Mouse (Mus musculus) intestine, postnatal 0 days (tissue): ENCODE results near the gene Plce1. TPM values are rescaled to one million over a fixed set of nuclear protein-coding genes. Genes with fewer than 3 reads are reported as not detected.

Source experiments
- ATAC-seq: fragments of 200-750 bp; cut with Nextera tagmentation; 2 replicates; pipeline ENCODE4 v1.8.0; 2017; ENCODE audit warnings: mild to moderate bottlenecking, moderate TSS enrichment, moderate library complexity
- H3K27ac ChIP-seq: fragments of 300-500 bp; sonication (generic); 2 replicates; pipeline ENCODE4 v1.5.1; 2014; ENCODE audit warnings: mild to moderate bottlenecking, low read depth, low read length, moderate library complexity
- H3K27me3 ChIP-seq: fragments of 300-500 bp; sonication (generic); replicated peaks from 2 replicates; pipeline ENCODE4 v1.6.1; 2014; ENCODE audit warnings: low read length, mixed read lengths; ENCODE audit not compliant: control insufficient read depth, insufficient read depth
- H3K36me3 ChIP-seq: fragments of 300-500 bp; sonication (generic); 2 replicates; pipeline ENCODE4 v1.6.1; 2014; ENCODE audit warnings: mild to moderate bottlenecking, moderate library complexity; ENCODE audit not compliant: control insufficient read depth, insufficient read depth
- H3K4me1 ChIP-seq: fragments of 300-500 bp; sonication (generic); replicated peaks from 2 replicates; pipeline ENCODE4 v1.6.1; 2014; ENCODE audit warnings: antibody characterized with exemption, low read length, mixed read lengths; ENCODE audit not compliant: control insufficient read depth, insufficient read depth
- H3K4me2 ChIP-seq: fragments of 300-500 bp; sonication (generic); replicated peaks from 2 replicates; pipeline ENCODE4 v1.6.1; 2014; ENCODE audit warnings: low read depth, mild to moderate bottlenecking, moderate library complexity
- H3K4me3 ChIP-seq: fragments of 300-500 bp; sonication (generic); 2 replicates; pipeline ENCODE4 v1.5.1; 2014; ENCODE audit warnings: low read depth, low read length
- H3K9ac ChIP-seq: fragments of 300-500 bp; sonication (generic); 2 replicates; pipeline ENCODE4 v1.6.1; 2014; ENCODE audit warnings: mild to moderate bottlenecking, low read depth, low read length
- H3K9me3 ChIP-seq: fragments of 300-500 bp; sonication (generic); 2 replicates; pipeline ENCODE4 v1.6.1; 2016; ENCODE audit warnings: mixed run types; ENCODE audit not compliant: control insufficient read depth
- CTCF ChIP-seq: sonication (generic); IDR thresholded peaks from 2 replicates; pipeline ENCODE4 v1.5.1; 2016; ENCODE audit warnings: low read depth, mild to moderate bottlenecking, control low read depth, antibody characterized with exemption, moderate library complexity
- WGBS: fragments of 180-500 bp; shearing (Covaris S2); extraction: QIAGEN DNeasy Blood & Tissue Kit; methylation state at CpG from one replicate; pipeline ENCODE4 v1.1.7; 2014; 5-methylcytosine and 5-hydroxymethylcytosine counted together
- polyA plus RNA-seq: library from polyadenylated mRNA; unstranded; fragments of >200 nt; fragmentation: Nextera tagmentation; extraction: Ambion mirVana; gene quantifications from 2 replicates; pipeline ENCODE4 v1.2.1, GENCODE M21; 2015

Gene Plce1
- polyA plus RNA-seq, 1 experiment from 2014 or later: 2.9 TPM

DNA sequence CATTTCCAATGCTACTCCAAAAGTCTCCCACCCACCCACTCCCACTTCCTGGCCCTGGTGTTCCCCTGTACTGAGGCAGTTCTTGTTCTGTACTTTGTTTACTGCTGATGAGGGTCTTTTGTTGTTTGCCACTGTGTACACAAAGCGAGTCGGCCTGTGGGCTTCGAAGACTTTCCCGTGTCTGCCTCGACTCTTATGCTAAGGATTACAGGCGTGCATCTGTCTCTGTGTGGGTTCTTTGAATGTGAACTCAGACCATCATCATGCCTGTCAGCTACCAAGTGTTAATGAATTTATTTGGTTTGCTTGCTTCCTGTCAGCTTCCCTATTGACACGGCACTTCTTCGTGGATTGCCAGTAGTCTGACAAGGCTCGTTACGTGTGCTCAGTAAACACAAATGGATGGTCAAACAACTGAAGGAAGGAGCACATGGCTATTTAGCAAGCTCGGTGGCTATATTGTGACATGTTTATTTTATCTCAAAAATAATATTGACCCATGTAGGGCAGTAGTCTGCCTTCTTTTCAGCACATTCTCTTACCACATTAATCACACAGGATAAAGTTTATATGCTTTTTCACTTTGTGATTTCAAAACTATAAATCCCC, 133.3 kb downstream of the Plce1 start:
- Histone ChIP-seq H3K27ac (no peak overlapping the region), H3K27me3 (no peaks in the 10 kb centered on the region), H3K4me2 (no peak overlapping the region), H3K9me3 (no peaks in the 10 kb centered on the region), H3K4me1 (no peaks in the 10 kb centered on the region), H3K9ac (no peak overlapping the region), H3K4me3 (no peak overlapping the region), H3K36me3 (no peaks in the 10 kb centered on the region)
- no peak for ATAC-seq
- TF ChIP-seq CTCF: no peak
- 46% methylated on average over 11 of the region's 11 CpGs for WGBS

DNA sequence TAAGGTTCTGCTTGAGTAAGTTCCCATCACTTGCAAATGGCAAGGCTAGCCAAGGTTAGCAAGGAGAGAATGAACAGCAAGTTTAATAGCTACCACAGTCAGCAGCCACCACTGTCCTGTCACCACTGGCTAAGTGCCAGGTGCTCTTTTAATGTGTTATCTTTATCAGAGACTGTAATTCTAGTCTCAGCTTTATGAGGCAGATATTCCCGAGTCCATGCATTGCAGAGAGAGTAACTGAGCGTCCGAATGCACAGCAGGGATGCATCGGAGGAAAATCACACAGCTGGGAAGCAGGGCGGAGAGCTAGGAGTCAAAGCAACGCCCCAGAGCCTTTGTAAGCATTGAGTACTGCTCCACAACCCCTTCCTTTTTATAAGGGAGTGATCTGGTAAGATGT, 134.4 kb downstream of the Plce1 start:
- Histone ChIP-seq H3K4me1 (no peaks in the 10 kb centered on the region), H3K27ac (no peak overlapping the region), H3K4me2 (no peak overlapping the region), H3K9me3 (no peaks in the 10 kb centered on the region), H3K36me3 (no peaks in the 10 kb centered on the region), H3K27me3 (no peaks in the 10 kb centered on the region), H3K4me3 (no peak overlapping the region), H3K9ac (no peak overlapping the region)
- no peak for ATAC-seq
- WGBS: 39% methylated on average over 6 of the region's 6 CpGs
- TF ChIP-seq CTCF: no peak

DNA sequence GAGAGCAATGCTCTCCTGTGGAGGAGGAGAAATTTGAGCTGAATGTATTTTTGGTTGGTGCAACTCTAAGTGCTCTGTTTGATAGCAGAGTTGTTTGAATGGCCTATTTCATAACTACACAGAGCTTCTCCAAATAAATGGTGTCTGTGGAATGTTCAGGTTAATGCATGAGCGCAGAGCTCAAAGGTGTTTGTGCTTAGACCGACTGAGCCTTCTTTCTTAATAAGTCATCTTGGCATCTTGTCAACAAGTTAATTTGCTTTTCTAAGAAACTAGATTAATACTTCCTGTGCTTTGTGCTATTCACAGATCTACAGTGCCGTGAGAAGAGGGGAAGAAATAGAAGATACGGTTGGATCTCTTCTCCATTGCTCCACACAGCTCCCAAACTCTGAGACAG, 139.2 kb downstream of the Plce1 start:
- no peaks in the 10 kb centered on the region for H3K9me3 ChIP-seq
- no peak for TF ChIP-seq CTCF
- no peaks in the 10 kb centered on the region for H3K27me3 ChIP-seq
- no peak for ATAC-seq
- H3K4me1 ChIP-seq: no peaks in the 10 kb centered on the region; the same call in 1 of the 2 replicates
- H3K27ac ChIP-seq: no peak overlapping the region
- WGBS: 63% methylated on average over 4 of the region's 4 CpGs
- no peak overlapping the region for H3K4me3 ChIP-seq
- no peak overlapping the region for H3K9ac ChIP-seq
- H3K4me2 ChIP-seq: no peak overlapping the region
- H3K36me3 ChIP-seq: no peaks in the 10 kb centered on the region

DNA sequence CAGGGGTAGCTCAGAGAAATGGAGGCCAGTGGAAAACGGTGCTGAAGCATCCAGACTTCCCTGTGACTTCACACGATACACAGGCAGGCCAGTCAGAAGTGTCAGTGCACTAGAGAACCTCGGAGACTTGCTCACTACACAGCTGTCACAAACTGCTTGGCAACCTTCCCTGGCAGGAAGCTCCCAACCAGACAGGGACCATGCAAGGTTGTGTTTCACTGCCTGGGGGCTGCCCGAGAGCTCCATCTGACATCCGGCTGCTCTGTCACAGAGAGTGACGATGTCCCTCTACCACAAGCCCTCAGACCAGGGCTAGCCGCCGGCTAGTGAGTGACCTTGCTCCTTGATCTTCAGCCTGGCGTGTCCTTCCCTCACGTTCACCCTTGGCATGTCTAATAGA, 140.6 kb downstream of the Plce1 start:
- H3K9me3 ChIP-seq: no peaks in the 10 kb centered on the region
- no peak overlapping the region for H3K27ac ChIP-seq
- no peak for TF ChIP-seq CTCF
- H3K4me3 ChIP-seq: no peak overlapping the region
- no peaks in the 10 kb centered on the region for H3K36me3 ChIP-seq
- 75% methylated on average over 10 of the region's 10 CpGs for WGBS
- H3K4me2 ChIP-seq: no peak overlapping the region
- H3K4me1 ChIP-seq: no peaks in the 10 kb centered on the region; the same call in 1 of the 2 replicates
- no peak overlapping the region for H3K9ac ChIP-seq
- no peaks in the 10 kb centered on the region for H3K27me3 ChIP-seq
- ATAC-seq: no peak

DNA sequence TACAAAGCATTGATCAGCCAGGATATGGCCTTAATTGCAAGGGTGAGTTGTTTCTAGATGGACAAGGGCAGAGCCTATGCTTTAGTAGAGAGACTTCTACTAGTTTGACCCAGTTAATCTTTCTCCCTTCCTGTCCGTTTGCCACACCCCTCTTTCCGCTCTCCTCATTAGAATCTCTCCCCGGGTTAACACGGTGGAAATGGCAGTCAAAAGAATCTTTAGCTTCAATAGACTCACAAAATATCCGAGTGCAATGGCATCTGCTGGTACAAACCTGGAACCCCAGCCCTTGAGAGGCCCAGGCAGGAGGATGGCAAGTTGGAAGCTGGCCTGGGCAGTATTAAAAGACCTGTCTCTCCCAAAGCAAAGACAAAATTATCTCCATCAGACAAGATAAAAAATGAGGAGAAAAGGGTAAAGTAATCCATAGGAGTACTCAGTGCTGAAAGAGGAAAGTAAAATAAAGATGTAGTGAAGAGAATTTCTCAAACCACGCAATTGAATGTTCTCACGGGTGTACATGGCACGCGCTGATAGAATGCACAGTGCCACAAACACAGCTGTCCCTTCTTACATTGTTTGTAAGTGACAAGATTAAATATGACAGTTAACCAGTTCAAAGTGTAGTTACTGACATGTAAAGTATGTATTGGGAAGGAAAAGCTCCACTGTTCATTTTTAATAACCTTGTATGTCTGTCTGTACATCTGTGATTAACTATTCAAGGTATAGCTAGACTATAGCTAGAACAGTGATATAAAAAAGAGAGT, 145.5 kb downstream of the Plce1 start:
- WGBS: 66% methylated on average over 9 of the region's 9 CpGs
- Histone ChIP-seq H3K36me3 (no peaks in the 10 kb centered on the region), H3K4me2 (no peak overlapping the region), H3K4me1 (no peaks in the 10 kb centered on the region), H3K9ac (no peak overlapping the region), H3K27me3 (no peaks in the 10 kb centered on the region), H3K4me3 (no peak overlapping the region), H3K9me3 (no peaks in the 10 kb centered on the region), H3K27ac (no peak overlapping the region)
- ATAC-seq: no peak
- no peak for TF ChIP-seq CTCF

DNA sequence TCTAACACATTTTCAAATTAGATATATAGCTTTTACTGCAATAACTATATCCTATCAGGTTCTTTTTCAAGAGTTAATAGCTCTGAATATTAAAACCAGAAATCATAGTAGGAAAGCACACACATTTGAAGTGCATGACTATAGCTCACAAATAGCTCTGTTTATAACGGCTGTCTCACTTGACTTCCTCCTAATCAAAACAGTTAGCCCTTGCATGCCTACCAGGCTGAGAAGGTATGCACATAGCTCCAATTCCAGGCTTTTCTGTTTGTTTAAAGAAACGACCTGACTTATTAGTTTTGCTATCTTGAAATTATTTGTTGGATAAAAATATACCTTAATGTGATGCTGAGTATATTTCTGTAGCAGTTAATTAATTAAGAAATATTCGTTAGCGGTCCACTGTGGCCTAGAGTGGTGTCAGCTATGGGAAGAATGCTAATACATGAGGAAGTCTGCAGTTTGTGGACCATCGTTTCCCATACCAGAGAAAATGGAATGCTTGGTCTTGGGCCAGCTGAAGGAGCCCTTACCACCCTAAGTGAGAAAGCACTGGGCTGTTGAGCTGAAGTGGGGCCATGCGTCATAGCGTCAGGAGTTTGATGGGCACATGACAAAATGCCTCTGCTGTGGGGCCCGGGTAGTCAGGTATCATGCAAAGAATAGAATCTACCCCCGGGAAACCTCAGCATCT, 146.3 kb downstream of the Plce1 start:
- 61% methylated on average over 9 of the region's 9 CpGs for WGBS
- Histone ChIP-seq H3K36me3 (no peaks in the 10 kb centered on the region), H3K4me3 (no peak overlapping the region), H3K27me3 (no peaks in the 10 kb centered on the region), H3K27ac (no peak overlapping the region), H3K4me2 (no peak overlapping the region), H3K9ac (no peak overlapping the region), H3K4me1 (no peaks in the 10 kb centered on the region), H3K9me3 (no peaks in the 10 kb centered on the region)
- ATAC-seq: no peak
- no peak for TF ChIP-seq CTCF
